Mouse (Mus musculus) embryo, embryonic 9.5 days (tissue): Measurements from ENCODE around the gene Hap1.
"Not testable (repeated sequence)": the region's sequence is repeated elsewhere in the genome, so short reads cannot be mapped to it uniquely, and the experiment has no call there.

Experiments
- DNase-seq: peaks from one replicate; pipeline ENCODE4 v3.0.0-alpha.2; 2017; ENCODE audit errors: extremely low spot score

Gene Hap1

GRCm38 (mm10) chr11:100389931-100390445, 34.1 kb upstream of the Hap1 start:
- DNase-seq: no peak

- no peak for DNase-seq
Measured at GRCm38 (mm10) chr11:100388588-100388987, 32.7 kb upstream of the Hap1 start.

GRCm38 (mm10) chr11:100387589-100388375, 31.9 kb upstream of the Hap1 start:
- DNase-seq: peak; percentile 23

GRCm38 (mm10) chr11:100387111-100387510, 31.2 kb upstream of the Hap1 start:
- no peak for DNase-seq

GRCm38 (mm10) chr11:100386586-100386985, 30.7 kb upstream of the Hap1 start:
- no peak for DNase-seq

- no peak for DNase-seq
Measured at GRCm38 (mm10) chr11:100385016-100385415, 29.1 kb upstream of the Hap1 start.

GRCm38 (mm10) chr11:100382682-100383081, 26.8 kb upstream of the Hap1 start:
- no peak for DNase-seq

GRCm38 (mm10) chr11:100379311-100379710, 23.4 kb upstream of the Hap1 start:
- no peak for DNase-seq

- no peak for DNase-seq
Measured at GRCm38 (mm10) chr11:100378446-100378845, 22.5 kb upstream of the Hap1 start.

- no peak for DNase-seq
Measured at GRCm38 (mm10) chr11:100377989-100378388, 22.1 kb upstream of the Hap1 start.

GRCm38 (mm10) chr11:100376746-100377389, 20.9 kb upstream of the Hap1 start:
- DNase-seq: no peak

GRCm38 (mm10) chr11:100376005-100376404, 20.1 kb upstream of the Hap1 start:
- DNase-seq: no peak

- DNase-seq: no peak
Measured at GRCm38 (mm10) chr11:100375127-100375526, 19.2 kb upstream of the Hap1 start.

GRCm38 (mm10) chr11:100371981-100372558, 16.1 kb upstream of the Hap1 start:
- no peak for DNase-seq

- no peak for DNase-seq
Measured at GRCm38 (mm10) chr11:100369822-100370221, 13.9 kb upstream of the Hap1 start.

- DNase-seq: no peak
Measured at GRCm38 (mm10) chr11:100369145-100369544, 13.2 kb upstream of the Hap1 start.

- DNase-seq: peak; percentile 64
Measured at GRCm38 (mm10) chr11:100362979-100363562, 7.1 kb upstream of the Hap1 start.

- DNase-seq: peak; percentile 79
Measured at GRCm38 (mm10) chr11:100362209-100362978, 6.5 kb upstream of the Hap1 start.

GRCm38 (mm10) chr11:100361059-100361458, 5.1 kb upstream of the Hap1 start:
- DNase-seq: not testable (repeated sequence)

GRCm38 (mm10) chr11:100360175-100360574, 4.2 kb upstream of the Hap1 start:
- no peak for DNase-seq

GRCm38 (mm10) chr11:100357408-100357807, 1.5 kb upstream of the Hap1 start:
- DNase-seq: no peak

- no peak for DNase-seq
Measured at GRCm38 (mm10) chr11:100356819-100357211, 887 bp upstream of the Hap1 start.
